11 mouse cellular contexts compared by ENCODE assay signal in genomic region chr6:55435266-55436159, GRCm38 (mm10). TPM values are rescaled to one million over a fixed set of nuclear protein-coding genes. Genes with fewer than 3 reads are reported as not detected.
DNase-seq lines count a peak whose midpoint lies in the region; ATAC-seq and TF ChIP-seq lines count a peak whose summit lies in the region.
"Had no signal": no experiment of that assay in that cellular context is flagged by ENCODE, and none has a peak within 500 bp of the region (broad histone marks: within the 10 kb centered on the region; RNA-seq: fewer than 3 reads in every experiment).

No protein-coding gene starts in this region.

- TF ChIP-seq POLR2A in lung, adult 2 months (IDR thresholded peaks at IDR 0.05; ENCODE audit: borderline replicate concordance, extremely low read depth, low read depth, low read length) = no peak

- no peaks in the 10 kb centered on the region for H3K9me3 ChIP-seq in intestine, embryonic 15.5 days
- no peaks in the 10 kb centered on the region for H3K9me3 ChIP-seq in neural tube, embryonic 14.5 days (ENCODE audit: control insufficient read depth, low read length)
- H3K9me3 ChIP-seq: embryonic facial prominence, embryonic 15.5 days; heart, embryonic 15.5 days had no signal

- H3K27ac ChIP-seq in intestine, embryonic 15.5 days = 0 out of 2 replicates have a peak overlapping the region, but pooled peaks have one; percentile 74
- peak overlapping the region; percentile 48 for H3K27ac ChIP-seq in neural tube, embryonic 14.5 days (ENCODE audit: low read depth, low read length)
- H3K27ac ChIP-seq: embryonic facial prominence, embryonic 15.5 days; heart, embryonic 15.5 days had no signal

- no peak overlapping the region for H3K4me2 ChIP-seq in intestine, embryonic 15.5 days (replicated peaks)
- no peak overlapping the region for H3K4me2 ChIP-seq in neural tube, embryonic 14.5 days (ENCODE audit: low read depth, low read length)
- H3K4me2 ChIP-seq: embryonic facial prominence, embryonic 15.5 days; heart, embryonic 15.5 days had no signal

- DNase-seq in gastrocnemius, postnatal 14 days = peak; percentile 30
- no peak for DNase-seq in gastrocnemius, postnatal 36 days
- DNase-seq in cerebellum, postnatal 36 days = peak; percentile 56 to 67
- DNase-seq in lung, adult 2 months = no peak
- DNase-seq in left cerebral cortex, adult 11 months (ENCODE audit: low spot score) = no peak
- DNase-seq in adrenal gland, adult (ENCODE audit: inconsistent age in 2 of 2, low spot score in 1 of 2) = no peak

- H3K27me3 ChIP-seq in intestine, embryonic 15.5 days (replicated peaks) = no peaks in the 10 kb centered on the region; the same call in 1 of the 2 replicates
- H3K27me3 ChIP-seq in neural tube, embryonic 14.5 days (ENCODE audit: control insufficient read depth, insufficient read depth, low read length) = no peaks in the 10 kb centered on the region
- H3K27me3 ChIP-seq: embryonic facial prominence, embryonic 15.5 days had no signal

- H3K9ac ChIP-seq in intestine, embryonic 15.5 days = no peak overlapping the region
- 0 out of 2 replicates have a peak overlapping the region, but pooled peaks have one; percentile 13 for H3K9ac ChIP-seq in neural tube, embryonic 14.5 days (replicated peaks; ENCODE audit: low read depth, low read length)
- H3K9ac ChIP-seq: embryonic facial prominence, embryonic 15.5 days; heart, embryonic 15.5 days had no signal

- no peak for ATAC-seq in intestine, embryonic 15.5 days
- peak; percentile 89 for ATAC-seq in neural tube, embryonic 14.5 days (ENCODE audit: low read depth)

- 63% methylated on average over 8 of the region's 8 CpGs for WGBS in intestine, embryonic 15.5 days
- 35% methylated on average over 8 of the region's 8 CpGs for WGBS in neural tube, embryonic 14.5 days
- 56% methylated on average over 8 of the region's 8 CpGs for WGBS in lung, adult 2 months

- H3K4me1 ChIP-seq in intestine, embryonic 15.5 days (replicated peaks) = peaks cover 10% of the 10 kb centered on the region; the same call in 1 of the 2 replicates
- peaks cover 15% of the 10 kb centered on the region for H3K4me1 ChIP-seq in neural tube, embryonic 14.5 days (ENCODE audit: control insufficient read depth, insufficient read depth, low read length)
- no peaks in the 10 kb centered on the region for H3K4me1 ChIP-seq in lung, adult 2 months (ENCODE audit: control insufficient read depth, insufficient read depth, low read length)

- intact Hi-C loops in gastrocnemius, postnatal 14 days (cut with DNase I; ENCODE audit: low total_unique reads) = no loop called here
- intact Hi-C loops in gastrocnemius, postnatal 36 days (cut with DNase I) = no loop called here

- no peak for TF ChIP-seq CTCF in lung, adult 2 months (IDR thresholded peaks at IDR 0.05; ENCODE audit: insufficient read depth, low read length)

- H3K36me3 ChIP-seq in intestine, embryonic 15.5 days = no peaks in the 10 kb centered on the region
- no peaks in the 10 kb centered on the region for H3K36me3 ChIP-seq in neural tube, embryonic 14.5 days (ENCODE audit: control insufficient read depth, insufficient read depth, low read length)
- H3K36me3 ChIP-seq: embryonic facial prominence, embryonic 15.5 days; heart, embryonic 15.5 days had no signal

- H3K4me3 ChIP-seq in intestine, embryonic 15.5 days (replicated peaks) = no peak overlapping the region
- no peak overlapping the region for H3K4me3 ChIP-seq in neural tube, embryonic 14.5 days (ENCODE audit: low read depth, low read length)
- no peak overlapping the region for H3K4me3 ChIP-seq in lung, adult 2 months (replicated peaks; ENCODE audit: extremely low read depth, low read depth, low read length)
- H3K4me3 ChIP-seq: embryonic facial prominence, embryonic 15.5 days; heart, embryonic 15.5 days had no signal

RNA-seq across cellular contexts. Expression of gene Adcyap1r1, which starts 16.3 kb away (rescaled TPM):
- total RNA-seq in gastrocnemius, postnatal 14 days (2021) = 1 to 10 TPM; 2.7 to 4.0 TPM
- 1 to 10 TPM in 1 of 2 experiments, under 1 TPM in 1; 0.86 to 1.6 TPM for total RNA-seq in gastrocnemius, postnatal 36 days (2021)
- 5.2 and 5.4 TPM in 2 replicates for polyA plus RNA-seq in intestine, embryonic 15.5 days (2015; fragmentation: Nextera tagmentation; extraction: Ambion mirVana)
- 70.7 and 79.3 TPM in 2 replicates for polyA plus RNA-seq in neural tube, embryonic 14.5 days (2014; fragmentation: Nextera tagmentation; extraction: Ambion mirVana)
- 2.9 and 3.9 TPM in 2 replicates for polyA plus RNA-seq in lung, adult 2 months (2012; rRNA removed)

RNA-seq across cellular contexts. Expression of gene Ghrhr, which starts 59.4 kb away (rescaled TPM):
- not detected for total RNA-seq in gastrocnemius, postnatal 14 days (2021)
- not detected for total RNA-seq in gastrocnemius, postnatal 36 days (2021)
- polyA plus RNA-seq in intestine, embryonic 15.5 days (2015; fragmentation: Nextera tagmentation; extraction: Ambion mirVana) = 0.23 and 0.34 TPM in 2 replicates
- polyA plus RNA-seq in neural tube, embryonic 14.5 days (2014; fragmentation: Nextera tagmentation; extraction: Ambion mirVana) = not detected in 2 replicates
- not detected in 2 replicates for polyA plus RNA-seq in lung, adult 2 months (2012; rRNA removed)
- polyA plus RNA-seq: embryonic facial prominence, embryonic 15.5 days; heart, embryonic 15.5 days; limb, embryonic 11.5 days had no signal

Comparison
In these comparisons a context has a peak if more than half of its experiments do, and no peak if none do; other contexts are left out.
1. DNase-seq: peak in gastrocnemius, postnatal 14 days (single experiment) and cerebellum, postnatal 36 days (2 of 2); none in gastrocnemius, postnatal 36 days (0 of 2), lung, adult 2 months (single experiment), left cerebral cortex, adult 11 months (single experiment) and adrenal gland, adult (0 of 2).
2. RNA of gene Adcyap1r1, which starts 16.3 kb away (polyA plus RNA-seq): 70.7 to 79.3 TPM in neural tube, embryonic 14.5 days; 5.2 to 5.4 TPM in intestine, embryonic 15.5 days and 2.9 to 3.9 TPM in lung, adult 2 months; every median in the first group is over 10 times any median in the second.